Mouse (Mus musculus): ENCODE measurements around the gene Rsc1a1. TPM values are rescaled to one million over a fixed set of nuclear protein-coding genes. Genes with fewer than 3 reads are reported as not detected.

Gene Rsc1a1
- polyA plus RNA-seq, 1 experiment, result 5.9 TPM

- H3K4me1 ChIP-seq, result peaks cover 18% of the 10 kb centered on the region
- no peak overlapping the region for H3K4me3 ChIP-seq (replicated peaks)
- peaks cover 98% of the 10 kb centered on the region for H3K36me3 ChIP-seq (replicated peaks; ENCODE audit: low read length)
- no peaks in the 10 kb centered on the region for H3K27me3 ChIP-seq (replicated peaks)
- TF ChIP-seq GATA1 (IDR thresholded peaks at IDR 0.05; ENCODE audit: borderline replicate concordance, low read length), result no peak
- no peak for TF ChIP-seq FLI1 (IDR thresholded peaks at IDR 0.05; ENCODE audit: low read length)
- no peaks in the 10 kb centered on the region for H3K9me3 ChIP-seq
Measured at GRCm38 (mm10) chr4:141708005-141708404, 22.6 kb upstream of the Rsc1a1 start.

GRCm38 (mm10) chr4:141705331-141705730 lies 19.9 kb upstream of the Rsc1a1 start:
- Histone ChIP-seq H3K9me3 (no peaks in the 10 kb centered on the region), H3K36me3 (replicated peaks; ENCODE audit: low read length) (peaks cover 97% of the 10 kb centered on the region), H3K4me1 (peaks cover 16% of the 10 kb centered on the region), H3K4me3 (replicated peaks) (no peak overlapping the region), H3K27me3 (replicated peaks) (no peaks in the 10 kb centered on the region)
- no peak for TF ChIP-seq FLI1 (IDR thresholded peaks at IDR 0.05; ENCODE audit: low read length)
- no peak for TF ChIP-seq GATA1 (IDR thresholded peaks at IDR 0.05; ENCODE audit: borderline replicate concordance, low read length)

- Histone ChIP-seq H3K4me1 (peaks cover 19% of the 10 kb centered on the region), H3K27me3 (replicated peaks) (no peaks in the 10 kb centered on the region), H3K4me3 (replicated peaks) (no peak overlapping the region), H3K9me3 (no peaks in the 10 kb centered on the region), H3K36me3 (replicated peaks; ENCODE audit: low read length) (peaks cover 99% of the 10 kb centered on the region)
- TF ChIP-seq FLI1 (IDR thresholded peaks at IDR 0.05; ENCODE audit: low read length), result no peak
- no peak for TF ChIP-seq GATA1 (IDR thresholded peaks at IDR 0.05; ENCODE audit: borderline replicate concordance, low read length)
Measured at GRCm38 (mm10) chr4:141704625-141705024, 19.2 kb upstream of the Rsc1a1 start.

- Histone ChIP-seq H3K4me1 (peaks cover 18% of the 10 kb centered on the region), H3K4me3 (replicated peaks) (no peak overlapping the region), H3K27me3 (replicated peaks) (no peaks in the 10 kb centered on the region), H3K9me3 (no peaks in the 10 kb centered on the region), H3K36me3 (replicated peaks; ENCODE audit: low read length) (peaks cover 97% of the 10 kb centered on the region)
- TF ChIP-seq GATA1 (IDR thresholded peaks at IDR 0.05; ENCODE audit: borderline replicate concordance, low read length) (no peak), FLI1 (IDR thresholded peaks at IDR 0.05; ENCODE audit: low read length) (no peak)
Measured at GRCm38 (mm10) chr4:141694719-141695118, 9.3 kb upstream of the Rsc1a1 start.

GRCm38 (mm10) chr4:141688505-141688904 lies 3.1 kb upstream of the Rsc1a1 start:
- H3K4me3 ChIP-seq (replicated peaks), result no peak overlapping the region
- H3K36me3 ChIP-seq (replicated peaks; ENCODE audit: low read length), result peaks cover 93% of the 10 kb centered on the region
- H3K9me3 ChIP-seq, result no peaks in the 10 kb centered on the region
- no peak for TF ChIP-seq GATA1 (IDR thresholded peaks at IDR 0.05; ENCODE audit: borderline replicate concordance, low read length)
- TF ChIP-seq FLI1 (IDR thresholded peaks at IDR 0.05; ENCODE audit: low read length), result no peak
- H3K27me3 ChIP-seq (replicated peaks), result no peaks in the 10 kb centered on the region
- peaks cover 15% of the 10 kb centered on the region for H3K4me1 ChIP-seq

GRCm38 (mm10) chr4:141686525-141686924 lies 1.1 kb upstream of the Rsc1a1 start:
- peaks cover 21% of the 10 kb centered on the region for H3K4me1 ChIP-seq
- no peaks in the 10 kb centered on the region for H3K9me3 ChIP-seq
- no peak overlapping the region for H3K4me3 ChIP-seq (replicated peaks)
- TF ChIP-seq FLI1 (IDR thresholded peaks at IDR 0.05; ENCODE audit: low read length), result no peak
- H3K36me3 ChIP-seq (replicated peaks; ENCODE audit: low read length), result peaks cover 92% of the 10 kb centered on the region
- H3K27me3 ChIP-seq (replicated peaks), result no peaks in the 10 kb centered on the region

- Histone ChIP-seq H3K4me3 (replicated peaks) (no peak overlapping the region), H3K36me3 (replicated peaks; ENCODE audit: low read length) (peaks cover 91% of the 10 kb centered on the region), H3K9me3 (no peaks in the 10 kb centered on the region), H3K4me1 (peaks cover 21% of the 10 kb centered on the region), H3K27me3 (replicated peaks) (no peaks in the 10 kb centered on the region)
- TF ChIP-seq FLI1 (IDR thresholded peaks at IDR 0.05; ENCODE audit: low read length) (no peak), GATA1 (IDR thresholded peaks at IDR 0.05; ENCODE audit: borderline replicate concordance, low read length) (no peak)
Measured at GRCm38 (mm10) chr4:141686093-141686492, 694 bp upstream of the Rsc1a1 start.

- no peak overlapping the region for H3K4me3 ChIP-seq (replicated peaks)
Measured at GRCm38 (mm10) chr4:141682706-141683230, 2.6 kb downstream of the Rsc1a1 start.

GRCm38 (mm10) chr4:141681767-141682166 lies 3.6 kb downstream of the Rsc1a1 start:
- peaks cover 68% of the 10 kb centered on the region for H3K36me3 ChIP-seq (replicated peaks; ENCODE audit: low read length)
- no peaks in the 10 kb centered on the region for H3K27me3 ChIP-seq (replicated peaks)
- no peak for TF ChIP-seq GATA1 (IDR thresholded peaks at IDR 0.05; ENCODE audit: borderline replicate concordance, low read length)
- no peak for TF ChIP-seq FLI1 (IDR thresholded peaks at IDR 0.05; ENCODE audit: low read length)
- H3K4me1 ChIP-seq, result peaks cover 29% of the 10 kb centered on the region
- no peak overlapping the region for H3K4me3 ChIP-seq (replicated peaks)
- no peaks in the 10 kb centered on the region for H3K9me3 ChIP-seq

More at GRCm38 (mm10) chr4:141682706-141683230, 2.6 kb downstream of the Rsc1a1 start:
- Histone ChIP-seq H3K9me3 (no peaks in the 10 kb centered on the region), H3K27me3 (replicated peaks) (no peaks in the 10 kb centered on the region), H3K4me1 (peaks cover 25% of the 10 kb centered on the region), H3K36me3 (replicated peaks; ENCODE audit: low read length) (peaks cover 75% of the 10 kb centered on the region)
- no peak for TF ChIP-seq FLI1 (IDR thresholded peaks at IDR 0.05; ENCODE audit: low read length)
- no peak for TF ChIP-seq GATA1 (IDR thresholded peaks at IDR 0.05; ENCODE audit: borderline replicate concordance, low read length)

GRCm38 (mm10) chr4:141680892-141681291 lies 4.5 kb downstream of the Rsc1a1 start:
- Histone ChIP-seq H3K4me3 (replicated peaks) (no peak overlapping the region), H3K36me3 (replicated peaks; ENCODE audit: low read length) (peaks cover 60% of the 10 kb centered on the region), H3K9me3 (no peaks in the 10 kb centered on the region), H3K4me1 (peaks cover 38% of the 10 kb centered on the region), H3K27me3 (replicated peaks) (no peaks in the 10 kb centered on the region)
- TF ChIP-seq FLI1 (IDR thresholded peaks at IDR 0.05; ENCODE audit: low read length) (no peak), GATA1 (IDR thresholded peaks at IDR 0.05; ENCODE audit: borderline replicate concordance, low read length) (no peak)

- H3K27me3 ChIP-seq (replicated peaks), result peaks cover 6% of the 10 kb centered on the region
- H3K4me3 ChIP-seq (replicated peaks), result no peak overlapping the region
- H3K9me3 ChIP-seq, result no peaks in the 10 kb centered on the region
- H3K4me1 ChIP-seq, result peaks cover 37% of the 10 kb centered on the region
- H3K36me3 ChIP-seq (replicated peaks; ENCODE audit: low read length), result peaks cover 41% of the 10 kb centered on the region
- no peak for TF ChIP-seq GATA1 (IDR thresholded peaks at IDR 0.05; ENCODE audit: borderline replicate concordance, low read length)
- TF ChIP-seq FLI1 (IDR thresholded peaks at IDR 0.05; ENCODE audit: low read length), result no peak
Measured at GRCm38 (mm10) chr4:141679016-141679415, 6.4 kb downstream of the Rsc1a1 start.
